Mouse (Mus musculus): ENCODE data around the gene Rnf227.

DNA sequence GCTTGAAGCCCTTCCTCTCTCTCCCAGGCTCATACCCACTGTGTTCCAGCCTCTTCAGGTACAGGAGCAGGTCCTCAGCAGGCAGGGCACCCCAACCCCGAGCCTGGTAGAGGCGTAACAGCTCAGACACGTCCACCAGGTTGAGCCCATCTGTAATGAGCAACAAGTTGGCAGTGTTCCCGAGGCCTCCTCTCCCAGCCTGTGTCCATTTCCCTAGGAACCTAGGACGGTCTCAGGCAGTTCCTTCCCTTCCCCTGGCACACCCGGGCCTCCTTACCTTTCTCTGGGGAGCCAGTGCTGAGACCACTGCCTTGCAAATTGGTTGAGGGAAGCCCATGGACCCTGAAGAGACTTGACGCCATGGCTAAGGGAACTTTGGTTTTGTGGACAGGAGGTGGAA is 37.4 kb upstream of the Rnf227 start:
- TF ChIP-seq CTCF (IDR thresholded peaks at IDR 0.05; ENCODE audit: low read depth, low read length), result no peak
- TF ChIP-seq POLR2A (IDR thresholded peaks at IDR 0.05; ENCODE audit: insufficient read depth, low read length), result no peak
